Mouse (Mus musculus) limb, embryonic 11.5 days (tissue): ENCODE data around the gene Atp8a2. TPM values are rescaled to one million over a fixed set of nuclear protein-coding genes. Genes with fewer than 3 reads are reported as not detected.

Experiments used
- ATAC-seq: fragments of 200-750 bp; cut with Nextera tagmentation; 2 replicates; pipeline ENCODE4 v1.8.0; 2017; ENCODE audit warnings: low read depth; ENCODE audit not compliant: insufficient number of reproducible peaks, low FRiP score, low TSS enrichment
- DNase-seq: peaks from one replicate; pipeline ENCODE4 v3.0.0-alpha.2; 2015; ENCODE audit warnings: low spot score
- H3K27ac ChIP-seq: fragments of 300-500 bp; sonication (generic); replicated peaks from 2 replicates; pipeline ENCODE4 v1.5.1; 2014; ENCODE audit warnings: low read depth, mild to moderate bottlenecking, low read length
- H3K27me3 ChIP-seq: fragments of 300-500 bp; sonication (generic); 2 replicates; pipeline ENCODE4 v1.6.1; 2014; ENCODE audit warnings: mild to moderate bottlenecking, low read length, mixed read lengths; ENCODE audit not compliant: control insufficient read depth, insufficient read depth
- H3K36me3 ChIP-seq: fragments of 300-500 bp; sonication (generic); 2 replicates; pipeline ENCODE4 v1.6.1; 2014; ENCODE audit warnings: mild to moderate bottlenecking, low read length, moderate library complexity, mixed read lengths; ENCODE audit not compliant: control insufficient read depth, insufficient read depth
- H3K4me1 ChIP-seq: fragments of 300-500 bp; sonication (generic); 2 replicates; pipeline ENCODE4 v1.6.1; 2014; ENCODE audit warnings: low read length, mixed read lengths; ENCODE audit not compliant: control insufficient read depth, insufficient read depth
- H3K4me2 ChIP-seq: fragments of 300-500 bp; sonication (generic); 2 replicates; pipeline ENCODE4 v1.6.1; 2014; ENCODE audit warnings: low read depth, mild to moderate bottlenecking, moderate library complexity; ENCODE audit not compliant: severe bottlenecking
- H3K4me3 ChIP-seq: fragments of 300-500 bp; sonication (generic); 2 replicates; pipeline ENCODE4 v1.5.1; 2014; ENCODE audit warnings: low read depth, low read length
- H3K9ac ChIP-seq: fragments of 300-500 bp; sonication (generic); 2 replicates; pipeline ENCODE4 v1.6.1; 2014; ENCODE audit warnings: mild to moderate bottlenecking, low read length
- H3K9me3 ChIP-seq: fragments of 300-500 bp; sonication (generic); 2 replicates; pipeline ENCODE4 v1.6.1; 2016; ENCODE audit warnings: low read length; ENCODE audit not compliant: control insufficient read depth
- WGBS: fragments of 180-500 bp; shearing (Covaris S2); extraction: QIAGEN DNeasy Blood & Tissue Kit; methylation state at CpG from one replicate; pipeline ENCODE4 v1.1.7; 2014; 5-methylcytosine and 5-hydroxymethylcytosine counted together
- polyA plus RNA-seq: library from polyadenylated mRNA; unstranded; fragments of >200 nt; fragmentation: Nextera tagmentation; extraction: Ambion mirVana; gene quantifications from 2 replicates; pipeline ENCODE4 v1.2.1, GENCODE M21; 2014

Atp8a2 gene
- polyA plus RNA-seq, 1 experiment from 2014 or later = 2.7 TPM

DNA sequence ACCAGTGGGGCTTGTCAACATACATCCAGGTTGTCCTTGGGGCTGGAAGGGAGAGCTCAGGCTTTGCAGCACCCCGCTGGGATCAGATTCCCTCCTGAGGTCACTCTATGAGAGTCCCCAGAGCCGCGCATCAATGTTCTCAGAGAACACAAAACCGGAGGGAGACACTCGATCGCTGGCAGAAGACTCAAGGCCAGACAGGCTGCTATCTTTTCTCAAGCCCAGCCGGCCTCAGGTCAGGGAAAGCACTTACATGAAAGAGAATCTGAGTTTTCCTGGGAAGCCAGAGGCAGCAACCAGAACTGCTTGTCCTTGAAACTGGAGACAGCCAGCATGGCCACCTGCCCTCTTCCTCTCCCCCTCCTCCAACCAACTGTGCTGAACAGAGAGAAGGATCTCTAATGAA is 519.4 kb downstream of the Atp8a2 start:
- no peak for DNase-seq

DNA sequence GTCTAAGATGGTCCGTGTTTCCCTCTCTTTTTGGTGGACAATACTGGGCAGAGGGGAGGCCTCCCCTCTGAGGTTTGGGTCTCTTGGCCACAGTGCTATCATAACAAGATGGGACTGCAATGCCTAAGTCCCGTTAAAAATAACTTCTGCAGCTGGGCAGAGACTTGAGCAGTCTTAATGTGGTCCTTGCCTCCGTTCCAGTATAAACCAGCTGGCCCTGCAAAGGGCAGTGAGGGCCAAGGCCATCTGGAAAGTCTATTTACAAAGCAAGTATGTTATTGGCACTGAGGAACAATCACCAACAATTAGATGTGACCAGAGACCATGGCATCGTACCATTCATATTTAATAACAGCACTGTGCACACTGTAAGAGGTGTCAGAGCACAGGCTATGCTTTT is 521.6 kb downstream of the Atp8a2 start:
- 57% methylated on average over 4 of the region's 4 CpGs for WGBS
- H3K4me1 ChIP-seq = peaks cover 23% of the 10 kb centered on the region
- H3K4me3 ChIP-seq = no peak overlapping the region

More for the DNA sequence above, 519.4 kb downstream of the Atp8a2 start:
- 68% methylated on average over 7 of the region's 7 CpGs for WGBS
- ATAC-seq = no peak
- no peak overlapping the region for H3K4me3 ChIP-seq
- no peak overlapping the region for H3K9ac ChIP-seq
- no peak overlapping the region for H3K4me2 ChIP-seq
- H3K9me3 ChIP-seq = no peaks in the 10 kb centered on the region
- peaks cover 23% of the 10 kb centered on the region for H3K4me1 ChIP-seq
- H3K36me3 ChIP-seq = no peaks in the 10 kb centered on the region
- H3K27me3 ChIP-seq = no peaks in the 10 kb centered on the region
- no peak overlapping the region for H3K27ac ChIP-seq

GRCm38 (mm10) chr14:59674556-59674955 is 522.4 kb downstream of the Atp8a2 start:
- H3K36me3 ChIP-seq = no peaks in the 10 kb centered on the region
- peak overlapping the region; percentile 34; the same call in 1 of the 2 replicates for H3K9ac ChIP-seq
- peak overlapping the region; percentile 80 for H3K27ac ChIP-seq
- DNase-seq = peak; percentile 50
- no peaks in the 10 kb centered on the region for H3K9me3 ChIP-seq
- 24% methylated on average over 8 of the region's 8 CpGs for WGBS
- H3K4me1 ChIP-seq = peaks cover 23% of the 10 kb centered on the region
- no peaks in the 10 kb centered on the region for H3K27me3 ChIP-seq
- H3K4me3 ChIP-seq = no peak overlapping the region
- peak overlapping the region; percentile 22; the same call in 1 of the 2 replicates for H3K4me2 ChIP-seq
- ATAC-seq = peak; percentile 58; the same call in 1 of the 2 replicates

More for the DNA sequence above, 521.6 kb downstream of the Atp8a2 start:
- H3K4me2 ChIP-seq = no peak overlapping the region
- no peak overlapping the region for H3K9ac ChIP-seq
- H3K27me3 ChIP-seq = no peaks in the 10 kb centered on the region
- no peak for DNase-seq
- H3K36me3 ChIP-seq = no peaks in the 10 kb centered on the region
- no peaks in the 10 kb centered on the region for H3K9me3 ChIP-seq
- H3K27ac ChIP-seq = peak overlapping the region; percentile 80
- ATAC-seq = peak; percentile 32; the same call in 1 of the 2 replicates

- peaks cover 23% of the 10 kb centered on the region for H3K4me1 ChIP-seq
- no peak for DNase-seq
- 75% methylated on average over 6 of the region's 6 CpGs for WGBS
These were observed 524.0 kb downstream of the Atp8a2 start for GRCm38 (mm10) chr14:59672893-59673515.

DNA sequence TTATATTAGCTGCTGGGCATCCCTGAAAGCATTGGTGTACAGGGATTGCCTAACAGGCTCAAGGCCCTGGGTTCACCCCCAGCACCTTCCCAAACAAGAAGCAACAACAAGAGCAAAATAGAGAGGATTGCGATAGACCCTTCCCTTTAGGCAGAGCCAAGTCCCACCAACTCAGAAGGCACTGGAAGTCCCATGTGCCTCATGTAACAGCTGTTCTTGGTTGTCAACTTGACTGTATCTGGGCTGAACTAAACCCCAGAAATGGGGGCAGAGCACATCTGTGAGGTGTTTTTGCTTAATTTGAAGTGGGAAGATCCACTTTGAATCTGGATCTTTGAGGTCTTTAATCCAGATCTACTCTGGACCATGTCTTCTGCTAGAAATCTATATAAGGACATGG is 539.9 kb downstream of the Atp8a2 start:
- 90% methylated on average over 1 of the region's 1 CpGs for whole genome bisulfite sequencing
- Histone ChIP-seq H3K4me1 (no peaks in the 10 kb centered on the region), H3K4me3 (no peak overlapping the region), H3K27me3 (no peaks in the 10 kb centered on the region), H3K9me3 (no peaks in the 10 kb centered on the region), H3K27ac (no peak overlapping the region), H3K36me3 (no peaks in the 10 kb centered on the region), H3K4me2 (no peak overlapping the region), H3K9ac (no peak overlapping the region)
- ATAC-seq (no peak), DNase-seq (no peak)

More at GRCm38 (mm10) chr14:59672893-59673515, 524.0 kb downstream of the Atp8a2 start:
- no peak overlapping the region for H3K27ac ChIP-seq
- no peak overlapping the region for H3K9ac ChIP-seq
- H3K4me2 ChIP-seq = no peak overlapping the region
- no peak for ATAC-seq
- no peaks in the 10 kb centered on the region for H3K36me3 ChIP-seq
- no peaks in the 10 kb centered on the region for H3K27me3 ChIP-seq
- no peaks in the 10 kb centered on the region for H3K9me3 ChIP-seq
- no peak overlapping the region for H3K4me3 ChIP-seq

DNA sequence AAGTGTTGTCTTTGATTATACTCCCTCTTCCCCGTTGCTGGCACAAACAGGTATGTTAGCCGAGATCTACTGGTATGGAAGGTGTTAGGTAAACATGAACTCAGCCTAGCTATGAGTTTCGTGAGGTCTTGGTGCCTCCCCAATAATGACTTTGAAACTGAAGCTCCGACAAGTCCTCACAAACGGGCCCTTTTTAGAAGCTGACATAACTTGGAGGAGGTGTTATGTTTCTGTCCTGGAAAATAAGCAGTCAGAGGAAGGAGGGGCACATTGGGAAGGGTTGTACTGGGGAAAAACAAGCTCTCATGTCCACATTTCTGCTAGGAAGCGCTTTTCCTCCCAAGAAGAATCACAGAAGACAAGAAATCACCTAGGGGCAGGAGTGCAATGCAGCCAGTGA is 540.4 kb downstream of the Atp8a2 start:
- Histone ChIP-seq H3K9me3 (no peaks in the 10 kb centered on the region), H3K9ac (no peak overlapping the region), H3K27me3 (no peaks in the 10 kb centered on the region), H3K4me1 (no peaks in the 10 kb centered on the region), H3K4me2 (no peak overlapping the region), H3K36me3 (no peaks in the 10 kb centered on the region), H3K4me3 (no peak overlapping the region), H3K27ac (no peak overlapping the region)
- WGBS = 68% methylated on average over 6 of the region's 6 CpGs
- DNase-seq (no peak), ATAC-seq (no peak)

DNA sequence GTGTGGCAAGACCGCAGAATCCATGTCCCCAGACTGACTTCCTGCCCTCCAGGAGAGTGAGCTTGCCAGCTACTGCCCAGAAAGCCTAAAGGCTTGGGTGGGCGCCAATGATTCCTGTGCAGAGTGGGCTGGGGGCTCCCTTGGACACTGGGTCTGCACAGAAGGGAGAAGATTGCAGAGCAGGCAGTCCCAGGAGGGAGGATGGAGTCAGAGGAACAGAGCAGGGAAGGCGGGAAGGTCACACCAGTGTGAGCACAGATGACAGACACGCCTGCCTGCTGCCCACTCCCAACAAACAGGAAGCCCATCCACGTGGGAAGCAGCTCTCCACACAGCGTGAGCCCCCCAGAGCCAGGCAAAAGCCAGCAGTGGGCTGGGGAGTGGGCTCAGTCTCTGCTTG is 547.6 kb downstream of the Atp8a2 start:
- WGBS = 79% methylated on average over 6 of the region's 6 CpGs
- H3K9me3 ChIP-seq = no peaks in the 10 kb centered on the region
- H3K9ac ChIP-seq = no peak overlapping the region
- peaks cover 14% of the 10 kb centered on the region for H3K4me1 ChIP-seq
- H3K4me2 ChIP-seq = no peak overlapping the region
- no peaks in the 10 kb centered on the region for H3K27me3 ChIP-seq
- H3K4me3 ChIP-seq = no peak overlapping the region
- no peak for DNase-seq
- ATAC-seq = no peak
- H3K27ac ChIP-seq = no peak overlapping the region
- H3K36me3 ChIP-seq = no peaks in the 10 kb centered on the region

DNA sequence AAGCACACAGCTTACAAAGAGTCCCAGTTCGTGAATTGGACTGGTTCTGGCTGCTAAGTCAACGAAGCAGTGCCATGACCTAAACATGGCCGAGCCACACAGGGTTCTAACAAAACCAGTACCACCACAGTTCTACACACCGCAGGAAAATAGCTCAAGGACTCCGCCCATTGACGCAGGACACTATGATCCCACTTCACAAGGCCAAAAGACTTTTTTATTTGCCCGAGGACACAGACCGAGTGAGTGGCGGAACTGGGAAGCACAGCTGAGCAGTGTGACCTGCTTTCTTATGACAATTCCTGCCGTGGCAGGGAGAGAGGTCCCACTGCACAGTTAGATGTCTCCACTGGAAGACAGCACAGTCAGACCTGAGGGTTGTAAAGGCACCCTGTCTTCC is 548.4 kb downstream of the Atp8a2 start:
- no peak for ATAC-seq
- WGBS = 91% methylated on average over 10 of the region's 10 CpGs

More for the DNA sequence above, 548.4 kb downstream of the Atp8a2 start:
- peaks cover 14% of the 10 kb centered on the region for H3K4me1 ChIP-seq
- no peak overlapping the region for H3K4me3 ChIP-seq
- no peak overlapping the region for H3K9ac ChIP-seq
- H3K27ac ChIP-seq = no peak overlapping the region
- H3K36me3 ChIP-seq = no peaks in the 10 kb centered on the region
- no peak for DNase-seq
- H3K9me3 ChIP-seq = no peaks in the 10 kb centered on the region
- no peak overlapping the region for H3K4me2 ChIP-seq
- no peaks in the 10 kb centered on the region for H3K27me3 ChIP-seq
